Mouse (Mus musculus) right cerebral cortex, postnatal 36 days (tissue): ENCODE data around the gene Fgf22.
A peak's percentile ranks its signal among the peaks of the same experiment; 100 is the strongest.
"Not testable (repeated sequence)": the region's sequence is repeated elsewhere in the genome, so short reads cannot be mapped to it uniquely, and the experiment has no call there.

ENCODE experiments used
- DNase-seq, 2 experiments: peaks; one replicate each; pipeline ENCODE4 v3.0.0; 2022; ENCODE audit warnings: low spot score in 2 of 2, mixed read lengths in 1 of 2

Gene Fgf22

GRCm38 (mm10) chr10:79732500-79732899, 22.4 kb upstream of the Fgf22 start:
- DNase-seq, result no peak

- DNase-seq, result no peak
These were observed 21.0 kb upstream of the Fgf22 start for GRCm38 (mm10) chr10:79733847-79734246.

- no peak for DNase-seq
These were observed 19.5 kb upstream of the Fgf22 start for GRCm38 (mm10) chr10:79735361-79735760.

- no peak for DNase-seq
These were observed 18.2 kb upstream of the Fgf22 start for GRCm38 (mm10) chr10:79736706-79737105.

DNA sequence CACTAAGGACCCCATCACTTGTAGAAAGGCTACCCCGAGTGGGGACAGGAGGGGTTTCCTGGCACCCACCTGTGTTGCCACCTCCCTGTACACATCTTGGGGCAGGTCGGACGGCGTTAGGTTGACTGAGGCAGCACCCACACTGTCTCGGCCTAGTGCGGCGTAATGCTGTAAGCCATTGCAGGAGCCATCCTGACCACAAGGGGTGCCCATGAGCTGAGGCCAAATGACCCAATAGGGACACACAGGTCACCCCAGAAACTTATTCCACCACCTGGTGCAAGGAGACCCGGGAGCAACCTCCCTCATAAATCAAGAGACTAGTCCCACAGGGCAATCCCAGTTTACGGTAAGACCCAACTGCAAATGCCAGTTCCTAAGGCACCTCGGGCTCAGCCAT, 16.6 kb upstream of the Fgf22 start:
- DNase-seq, result no peak

- DNase-seq, result no peak
These were observed 15.6 kb upstream of the Fgf22 start for GRCm38 (mm10) chr10:79739234-79739633.

- DNase-seq, result no peak
These were observed 14.0 kb upstream of the Fgf22 start for GRCm38 (mm10) chr10:79740863-79741262.

DNA sequence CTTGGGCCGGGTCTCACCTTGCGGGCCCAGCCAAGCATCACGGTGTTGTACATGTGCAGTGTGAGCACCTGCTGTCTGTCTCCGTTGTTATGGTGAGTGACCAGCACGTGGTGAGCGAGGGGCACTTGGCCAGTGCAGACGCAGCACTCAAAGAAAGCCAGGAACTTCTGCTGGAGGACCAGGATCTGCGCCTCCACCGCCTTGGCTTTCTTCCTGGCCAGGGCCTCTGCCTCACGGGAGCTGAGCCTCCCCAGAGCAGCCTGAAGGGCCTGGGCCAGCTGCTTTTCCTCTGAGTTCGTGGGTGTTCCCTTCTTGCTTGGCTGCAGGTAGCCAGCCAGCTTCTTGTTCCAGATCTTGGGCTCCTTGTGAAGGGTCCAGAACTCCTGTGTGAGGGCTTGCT, 11.7 kb upstream of the Fgf22 start:
- DNase-seq, result no peak

DNA sequence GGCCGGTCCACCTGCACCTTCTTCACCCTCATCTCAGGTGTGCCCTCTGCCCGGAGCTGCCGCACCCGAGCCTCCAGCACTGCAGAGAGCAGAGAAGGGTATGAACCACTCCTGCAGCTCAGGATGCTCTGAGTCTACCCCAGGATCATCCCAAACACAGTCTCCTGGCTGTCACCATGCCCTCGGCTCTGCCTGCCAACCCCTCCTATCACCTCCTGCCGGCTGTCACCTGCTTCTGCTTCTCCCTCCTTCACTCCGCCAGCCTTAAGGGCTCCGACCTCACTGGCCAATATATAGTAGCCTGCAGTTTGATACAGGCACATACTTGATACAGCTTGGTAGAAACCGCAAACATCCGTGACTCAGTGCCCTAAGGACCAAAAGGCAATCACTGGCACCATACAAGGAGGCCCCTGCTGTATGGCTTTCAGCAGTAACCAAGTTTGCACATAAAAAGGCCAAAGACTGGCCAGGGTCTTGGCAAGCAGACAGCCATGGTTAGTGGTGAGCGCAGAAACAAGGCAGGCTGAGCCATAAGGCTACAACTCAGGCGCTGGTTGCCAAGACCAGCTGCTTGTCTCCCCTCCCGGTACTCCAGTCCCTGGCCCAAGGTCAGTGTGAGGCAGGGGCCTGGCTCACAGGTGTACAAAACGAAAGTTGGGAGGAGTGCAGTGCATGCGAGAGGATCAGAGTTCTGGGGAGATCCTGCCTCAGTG, 11.1 kb upstream of the Fgf22 start:
- DNase-seq, result no peak

GRCm38 (mm10) chr10:79745411-79745810, 9.5 kb upstream of the Fgf22 start:
- DNase-seq, result no peak

- DNase-seq, result peak; percentile 96 to 97
These were observed 8.7 kb upstream of the Fgf22 start, which contains the start of gene Polrmt for GRCm38 (mm10) chr10:79745898-79746773. Gene Polrmt (minus strand): TSS chr10:79746581.

GRCm38 (mm10) chr10:79746774-79747151, 8.1 kb upstream of the Fgf22 start:
- DNase-seq, result no peak

GRCm38 (mm10) chr10:79748496-79748895, 6.4 kb upstream of the Fgf22 start:
- no peak for DNase-seq

DNA sequence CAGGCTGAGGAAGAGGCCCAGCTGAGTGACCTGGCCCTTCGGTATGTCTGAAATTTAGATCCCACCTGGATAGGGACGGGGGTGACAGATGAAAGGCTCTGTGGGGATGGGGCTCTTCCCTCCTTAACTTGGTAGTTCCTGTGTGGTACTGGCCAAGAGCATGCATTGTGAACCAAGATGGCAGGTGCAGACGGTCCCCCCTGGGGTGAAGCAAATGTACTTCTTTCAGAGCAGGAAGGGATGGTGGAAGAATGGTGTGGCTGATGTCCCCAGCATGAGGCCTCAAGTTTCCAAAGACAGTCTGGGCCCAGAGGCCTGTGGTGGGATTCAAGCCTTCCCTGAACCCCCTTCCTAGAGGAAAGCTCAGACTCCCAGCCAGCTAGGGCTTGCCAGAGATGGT, 978 bp downstream of the Fgf22 start:
- DNase-seq, result no peak

DNA sequence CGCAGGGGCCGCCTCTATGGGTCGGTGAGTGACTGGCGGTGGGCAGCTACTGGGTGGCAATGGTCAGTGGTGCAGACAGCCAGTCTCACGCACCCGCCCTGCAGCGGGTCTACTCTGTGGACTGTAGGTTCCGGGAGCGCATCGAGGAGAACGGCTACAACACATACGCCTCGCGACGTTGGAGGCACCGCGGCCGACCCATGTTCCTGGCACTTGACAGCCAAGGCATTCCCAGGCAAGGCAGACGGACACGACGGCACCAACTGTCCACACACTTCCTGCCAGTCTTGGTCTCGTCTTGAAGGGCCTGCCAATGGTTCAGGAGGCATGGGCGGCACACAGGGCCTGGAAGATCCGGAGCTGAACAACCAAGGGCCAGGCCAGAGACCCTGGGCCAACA, 1.8 kb downstream of the Fgf22 start:
- DNase-seq, result no peak

DNA sequence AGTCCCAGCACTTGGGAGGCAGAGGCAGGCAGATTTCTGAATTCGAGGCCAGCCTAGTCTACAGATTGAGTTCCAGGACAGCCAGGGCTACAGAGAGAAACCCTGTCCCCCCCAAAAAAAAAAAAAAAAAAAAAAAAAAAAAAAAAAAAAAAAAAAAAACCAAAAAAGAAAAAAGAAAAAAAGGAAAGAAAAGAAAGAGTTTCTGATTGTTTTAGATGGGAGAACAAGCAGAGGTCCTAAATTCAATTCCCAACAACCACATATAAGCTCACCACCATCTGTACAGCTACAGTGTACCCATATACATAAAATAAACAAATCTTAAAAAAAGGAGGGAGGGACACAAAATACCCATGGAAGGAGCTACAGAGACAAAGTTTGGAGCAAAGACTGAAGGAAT, 4.8 kb downstream of the Fgf22 start:
- not testable (repeated sequence) for DNase-seq

DNA sequence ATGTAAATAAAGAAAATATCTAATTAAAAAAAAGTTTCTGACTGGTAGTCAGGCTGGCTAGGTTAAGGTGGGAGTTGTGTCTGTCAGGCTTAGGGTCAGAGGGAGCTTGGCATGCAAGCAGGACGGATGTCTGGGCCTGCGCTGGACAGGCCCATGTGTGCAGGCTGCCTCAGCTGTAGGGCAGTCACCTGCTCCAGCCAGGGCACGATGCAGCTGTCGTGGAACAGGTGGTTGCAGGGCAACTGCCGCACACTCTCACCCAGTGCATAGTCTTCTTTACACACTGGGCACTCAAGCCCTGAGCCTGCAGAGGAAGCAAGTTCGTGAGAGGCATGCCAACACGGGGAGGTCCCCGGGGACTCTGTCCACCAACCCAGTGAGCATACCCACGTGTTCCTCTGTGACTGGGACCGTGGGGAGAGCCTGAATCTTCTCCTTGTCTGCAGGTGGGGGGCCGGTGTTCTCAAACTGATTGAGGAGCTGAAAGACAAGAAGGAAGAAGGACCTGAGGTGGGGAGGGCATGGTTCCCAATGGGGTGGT, 5.8 kb downstream of the Fgf22 start:
- DNase-seq, result no peak

DNA sequence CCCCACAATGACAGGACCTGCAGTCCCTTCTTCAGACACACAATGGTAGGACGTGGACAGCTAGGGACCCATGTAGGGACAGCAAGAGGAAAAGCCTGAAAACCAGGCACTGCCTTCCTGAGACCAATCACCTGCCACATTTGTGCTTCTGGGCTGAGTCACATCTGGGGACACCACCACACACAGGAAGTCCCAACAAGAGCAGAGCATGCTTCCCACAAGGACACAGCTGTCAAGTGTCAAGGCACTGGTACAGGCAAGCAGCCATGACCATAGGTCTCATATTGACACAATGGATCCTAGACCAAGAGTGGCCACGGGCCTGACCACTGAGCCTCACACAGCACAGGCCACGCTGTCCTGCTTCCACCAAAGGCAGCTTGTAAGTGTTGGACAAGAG, 8.0 kb downstream of the Fgf22 start:
- no peak for DNase-seq

DNA sequence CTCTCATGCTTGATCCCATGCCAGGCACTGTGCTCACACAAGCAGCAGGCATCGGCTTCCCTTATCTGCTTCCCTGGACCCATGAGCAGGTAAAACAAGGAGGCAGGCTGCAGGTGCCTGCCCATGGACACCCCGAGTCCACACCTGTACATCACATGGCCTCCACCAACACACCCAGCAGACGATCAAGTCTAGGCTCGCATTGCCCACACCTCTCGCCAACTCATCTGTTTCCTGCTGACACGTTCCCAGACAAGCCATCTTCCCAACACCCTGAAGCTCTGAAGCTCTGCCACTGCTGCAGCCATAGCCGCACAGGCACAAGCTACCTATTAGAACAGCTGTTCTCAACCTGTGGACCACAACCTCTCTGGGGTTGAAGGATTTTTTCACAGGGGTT, 9.4 kb downstream of the Fgf22 start:
- no peak for DNase-seq

- no peak for DNase-seq
These were observed 10.4 kb downstream of the Fgf22 start for GRCm38 (mm10) chr10:79765228-79765745.

DNA sequence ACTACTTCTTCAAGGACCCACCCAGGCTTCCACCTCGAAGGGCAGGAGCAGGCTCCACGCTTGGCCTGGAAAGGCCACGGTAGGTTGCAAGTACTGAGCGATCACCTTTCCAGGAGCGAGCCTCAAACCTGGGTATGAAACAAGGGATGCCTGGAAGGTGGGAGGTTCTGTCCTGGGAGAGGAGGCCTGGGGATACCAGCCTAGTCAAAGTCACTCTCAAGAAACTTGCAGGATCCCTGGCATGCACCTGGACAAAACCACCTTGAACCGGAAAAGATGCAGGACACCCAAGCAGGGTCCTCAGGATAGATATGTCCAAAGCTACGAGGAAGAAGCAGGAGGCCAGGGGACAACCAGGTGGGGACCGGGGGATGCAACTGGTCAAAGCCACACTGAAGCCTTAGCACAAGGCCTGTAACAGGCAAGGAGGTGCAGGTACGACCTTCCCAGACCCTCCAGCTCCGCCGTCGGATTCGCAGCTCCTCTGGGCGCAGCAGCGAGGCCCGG, 11.2 kb downstream of the Fgf22 start:
- no peak for DNase-seq
